Mouse (Mus musculus): ENCODE data around the gene Fam198b. TPM values are rescaled to one million over a fixed set of nuclear protein-coding genes. Genes with fewer than 3 reads are reported as not detected.

Gene Fam198b
- polyA plus RNA-seq, 1 experiment from 2014 or later, result 31.0 TPM

DNA sequence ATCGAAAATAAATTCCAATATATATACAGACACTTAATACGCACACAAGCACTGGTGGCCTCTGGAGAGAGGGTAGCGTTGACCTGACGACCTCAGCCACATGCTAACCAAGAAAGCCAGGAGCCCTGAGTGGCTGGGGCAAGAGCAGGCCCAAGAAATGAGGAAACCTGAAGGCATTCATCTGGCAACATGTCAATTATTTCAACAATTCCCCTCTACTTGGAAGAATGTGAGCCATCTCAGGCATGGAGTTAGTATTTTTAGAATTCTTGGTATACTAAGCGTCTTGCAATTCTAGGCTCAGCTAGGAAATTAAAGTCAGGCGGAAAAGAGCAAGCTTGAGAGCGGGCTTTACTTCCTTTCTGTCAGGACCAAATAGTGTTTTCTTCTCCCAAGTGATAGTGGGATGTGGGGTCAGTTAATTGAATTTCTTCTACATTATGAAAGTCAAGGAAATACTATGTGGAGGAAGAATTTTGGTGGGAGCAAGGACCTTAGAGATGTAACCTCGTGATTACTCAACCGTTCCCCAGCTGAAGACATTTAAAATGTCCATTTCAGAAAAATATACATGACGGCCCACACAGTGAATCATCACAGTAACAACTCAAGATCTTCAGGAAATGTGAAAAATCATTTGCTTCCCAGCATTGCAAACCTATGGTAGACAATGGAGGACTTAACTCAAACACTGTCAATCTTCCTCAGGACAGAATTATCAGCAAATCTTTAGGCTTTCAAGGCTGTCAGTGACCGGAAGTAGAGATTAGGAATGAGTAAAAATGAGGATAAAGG, 93.5 kb downstream of the Fam198b start:
- Histone ChIP-seq H3K9me3 (ENCODE audit: control insufficient read depth, low read length) (no peaks in the 10 kb centered on the region), H3K4me3 (ENCODE audit: low read length) (no peak overlapping the region), H3K27me3 (ENCODE audit: control insufficient read depth, insufficient read depth, low read depth, low read length) (no peaks in the 10 kb centered on the region), H3K4me2 (ENCODE audit: low read depth, low read length) (no peak overlapping the region), H3K9ac (ENCODE audit: low read length) (no peak overlapping the region), H3K4me1 (replicated peaks; ENCODE audit: control insufficient read depth, insufficient read depth, low read length) (peaks cover 18% of the 10 kb centered on the region), H3K27ac (ENCODE audit: low read length) (peak overlapping the region; percentile 15), H3K36me3 (ENCODE audit: control insufficient read depth, insufficient read depth, low read length) (no peaks in the 10 kb centered on the region)
- ATAC-seq (ENCODE audit: low read depth), result peak; percentile 73
- WGBS, result 41% methylated on average over 11 of the region's 11 CpGs

DNA sequence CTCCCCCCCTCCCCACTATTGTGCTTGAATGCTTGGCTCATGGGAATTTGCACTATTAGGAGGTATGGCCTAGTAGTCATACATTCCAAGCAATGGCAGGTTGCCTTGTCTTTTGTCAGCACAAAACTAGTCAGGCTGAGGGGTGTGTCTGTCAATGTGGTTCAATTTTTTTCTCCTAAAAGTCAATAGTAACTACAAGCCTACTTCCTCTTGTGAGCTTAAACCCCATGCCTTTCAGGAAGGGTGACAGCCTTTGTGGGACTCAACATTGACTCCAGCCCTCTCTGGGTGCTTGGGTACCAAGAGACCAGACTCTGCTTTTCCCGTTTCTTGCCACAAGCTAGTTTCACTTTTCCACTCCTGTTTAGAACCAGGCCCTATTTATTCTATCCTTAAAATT, 96.4 kb downstream of the Fam198b start:
- no peak overlapping the region for H3K4me2 ChIP-seq (ENCODE audit: low read depth, low read length)
- no peak overlapping the region for H3K9ac ChIP-seq (ENCODE audit: low read length)
- 88% methylated on average over 1 of the region's 1 CpGs for WGBS
- H3K27ac ChIP-seq (ENCODE audit: low read length), result no peak overlapping the region
- ATAC-seq (ENCODE audit: low read depth), result no peak
- peaks cover 15% of the 10 kb centered on the region for H3K4me1 ChIP-seq (replicated peaks; ENCODE audit: control insufficient read depth, insufficient read depth, low read length)
- H3K9me3 ChIP-seq (ENCODE audit: control insufficient read depth, low read length), result no peaks in the 10 kb centered on the region
- no peaks in the 10 kb centered on the region for H3K36me3 ChIP-seq (ENCODE audit: control insufficient read depth, insufficient read depth, low read length)
- no peaks in the 10 kb centered on the region for H3K27me3 ChIP-seq (ENCODE audit: control insufficient read depth, insufficient read depth, low read depth, low read length)
- H3K4me3 ChIP-seq (ENCODE audit: low read length), result no peak overlapping the region

DNA sequence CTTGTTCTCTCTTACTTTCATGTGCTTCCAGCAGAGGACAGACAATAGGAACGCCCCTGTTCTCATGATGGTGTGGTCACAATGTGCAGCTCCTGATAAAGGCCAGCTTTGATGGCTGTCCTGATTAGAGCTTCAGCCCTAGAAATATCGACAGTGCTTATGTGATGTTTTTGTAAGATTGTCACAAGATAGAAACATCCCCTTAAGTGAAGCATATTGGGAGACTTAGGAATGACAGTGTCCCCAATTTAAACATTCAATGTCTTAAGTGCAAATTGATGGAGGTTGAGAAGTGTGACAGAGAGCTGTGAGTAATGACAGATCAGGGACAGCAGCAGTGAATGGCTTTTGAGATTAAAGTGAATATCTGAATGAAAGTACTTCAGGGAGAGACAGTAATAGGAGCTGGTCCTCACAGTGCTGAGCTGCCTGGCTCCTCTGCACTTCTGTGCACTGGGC, 99.7 kb downstream of the Fam198b start:
- Histone ChIP-seq H3K9ac (ENCODE audit: low read length) (no peak overlapping the region), H3K4me2 (ENCODE audit: low read depth, low read length) (no peak overlapping the region), H3K27me3 (ENCODE audit: control insufficient read depth, insufficient read depth, low read depth, low read length) (no peaks in the 10 kb centered on the region), H3K27ac (ENCODE audit: low read length) (no peak overlapping the region), H3K4me3 (ENCODE audit: low read length) (no peak overlapping the region), H3K36me3 (ENCODE audit: control insufficient read depth, insufficient read depth, low read length) (no peaks in the 10 kb centered on the region), H3K4me1 (replicated peaks; ENCODE audit: control insufficient read depth, insufficient read depth, low read length) (no peaks in the 10 kb centered on the region), H3K9me3 (ENCODE audit: control insufficient read depth, low read length) (no peaks in the 10 kb centered on the region)
- 40% methylated on average over 2 of the region's 2 CpGs for WGBS
- no peak for ATAC-seq (ENCODE audit: low read depth)

DNA sequence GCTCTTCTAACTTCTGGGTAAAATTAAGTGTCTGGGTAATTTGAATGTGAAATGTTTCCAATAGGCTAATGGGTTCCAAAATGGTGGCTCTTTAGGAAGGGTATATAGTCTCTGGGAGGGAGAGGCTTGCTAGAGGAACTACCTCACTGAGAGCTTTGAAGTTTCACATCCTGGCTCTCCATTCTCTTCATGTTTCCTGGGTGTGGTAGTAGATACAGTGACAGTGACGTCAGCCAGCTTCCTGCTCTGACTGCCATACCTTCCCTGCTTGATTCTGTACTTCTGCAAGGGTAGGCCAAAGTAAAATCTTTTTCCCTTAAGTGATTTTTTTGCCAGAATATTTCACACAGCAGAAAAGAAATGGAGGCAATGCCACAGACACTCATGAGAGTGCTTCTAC, 100.2 kb downstream of the Fam198b start:
- no peak overlapping the region for H3K27ac ChIP-seq (ENCODE audit: low read length)
- peaks cover 4% of the 10 kb centered on the region for H3K4me1 ChIP-seq (replicated peaks; ENCODE audit: control insufficient read depth, insufficient read depth, low read length)
- H3K36me3 ChIP-seq (ENCODE audit: control insufficient read depth, insufficient read depth, low read length), result no peaks in the 10 kb centered on the region
- no peak overlapping the region for H3K4me2 ChIP-seq (ENCODE audit: low read depth, low read length)
- no peaks in the 10 kb centered on the region for H3K9me3 ChIP-seq (ENCODE audit: control insufficient read depth, low read length)
- 29% methylated on average over 1 of the region's 1 CpGs for WGBS
- H3K4me3 ChIP-seq (ENCODE audit: low read length), result no peak overlapping the region
- no peak overlapping the region for H3K9ac ChIP-seq (ENCODE audit: low read length)
- peak; percentile 59; the same call in 1 of the 2 replicates for ATAC-seq (ENCODE audit: low read depth)
- no peaks in the 10 kb centered on the region for H3K27me3 ChIP-seq (ENCODE audit: control insufficient read depth, insufficient read depth, low read depth, low read length)

DNA sequence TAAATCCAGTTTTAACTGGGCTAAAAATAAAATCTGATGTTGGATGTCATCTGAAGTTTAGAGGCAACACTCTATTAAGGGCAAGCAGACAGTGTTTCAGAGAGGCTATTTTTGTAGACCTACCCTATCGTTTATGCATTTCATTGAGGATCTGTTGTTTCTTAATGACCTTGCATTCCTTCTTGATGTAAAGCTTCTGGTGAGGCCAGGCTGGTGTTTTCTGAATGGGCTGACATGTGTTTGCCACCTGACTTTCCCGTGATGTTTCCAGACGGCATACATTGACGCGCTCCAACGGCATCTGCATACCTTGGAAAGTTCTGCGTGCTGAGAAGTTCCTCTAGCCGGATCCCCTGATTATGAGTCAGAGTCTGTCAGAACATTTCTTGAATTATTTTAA, 104.9 kb downstream of the Fam198b start:
- H3K9ac ChIP-seq (ENCODE audit: low read length), result no peak overlapping the region
- H3K4me3 ChIP-seq (ENCODE audit: low read length), result no peak overlapping the region
- H3K27me3 ChIP-seq (ENCODE audit: control insufficient read depth, insufficient read depth, low read depth, low read length), result no peaks in the 10 kb centered on the region
- 57% methylated on average over 8 of the region's 8 CpGs for WGBS
- no peak overlapping the region for H3K4me2 ChIP-seq (ENCODE audit: low read depth, low read length)
- H3K9me3 ChIP-seq (ENCODE audit: control insufficient read depth, low read length), result no peaks in the 10 kb centered on the region
- 0 out of 2 replicates have a peak, but pooled peaks have one; percentile 41 for ATAC-seq (ENCODE audit: low read depth)
- H3K4me1 ChIP-seq (replicated peaks; ENCODE audit: control insufficient read depth, insufficient read depth, low read length), result peaks cover 14% of the 10 kb centered on the region
- H3K36me3 ChIP-seq (ENCODE audit: control insufficient read depth, insufficient read depth, low read length), result no peaks in the 10 kb centered on the region
- H3K27ac ChIP-seq (ENCODE audit: low read length), result peak overlapping the region; percentile 13; the same call in 1 of the 2 replicates

DNA sequence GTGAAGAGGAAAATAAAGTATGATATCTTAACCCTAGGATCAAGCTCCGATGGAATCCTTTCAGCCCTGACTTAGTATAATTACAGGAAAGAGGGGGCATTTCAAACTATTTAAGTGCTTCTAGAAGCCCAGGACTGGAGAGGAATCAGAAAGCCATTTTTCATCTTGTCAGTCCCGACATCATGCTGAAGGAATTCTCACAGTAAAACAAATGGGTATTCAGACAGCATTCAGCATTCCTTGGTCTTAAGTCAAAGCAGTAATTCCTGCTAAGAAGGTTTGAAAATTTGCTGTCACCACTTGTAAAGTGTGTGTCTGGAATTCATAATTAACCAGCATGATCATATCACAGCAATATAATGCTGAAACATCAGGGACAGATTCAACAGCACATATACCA, 105.6 kb downstream of the Fam198b start:
- WGBS, result 23% methylated on average over 2 of the region's 2 CpGs
- Histone ChIP-seq H3K27me3 (ENCODE audit: control insufficient read depth, insufficient read depth, low read depth, low read length) (no peaks in the 10 kb centered on the region), H3K27ac (ENCODE audit: low read length) (no peak overlapping the region), H3K4me1 (replicated peaks; ENCODE audit: control insufficient read depth, insufficient read depth, low read length) (peaks cover 16% of the 10 kb centered on the region), H3K36me3 (ENCODE audit: control insufficient read depth, insufficient read depth, low read length) (no peaks in the 10 kb centered on the region), H3K9ac (ENCODE audit: low read length) (no peak overlapping the region), H3K4me3 (ENCODE audit: low read length) (no peak overlapping the region), H3K4me2 (ENCODE audit: low read depth, low read length) (no peak overlapping the region), H3K9me3 (ENCODE audit: control insufficient read depth, low read length) (no peaks in the 10 kb centered on the region)
- peak; percentile 15; the same call in 1 of the 2 replicates for ATAC-seq (ENCODE audit: low read depth)

DNA sequence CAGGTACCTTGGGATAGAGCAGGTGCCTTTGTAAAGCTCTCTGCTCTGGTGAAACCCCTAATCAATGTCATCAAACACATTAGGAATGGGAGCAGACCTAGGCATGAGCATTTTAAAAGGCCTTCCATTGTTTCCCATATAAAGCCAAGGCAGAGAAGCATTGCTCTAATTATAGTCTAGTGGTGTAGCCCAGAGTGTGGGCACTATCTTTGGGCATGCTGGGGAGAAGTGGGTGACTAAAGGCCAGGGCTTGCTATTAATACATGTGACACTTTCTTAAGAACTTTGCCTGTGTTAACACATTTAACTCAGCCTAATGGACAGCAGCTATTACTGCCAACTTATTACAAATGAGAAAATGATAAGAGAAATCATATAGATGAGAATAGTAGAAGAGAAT, 106.1 kb downstream of the Fam198b start:
- no peak overlapping the region for H3K27ac ChIP-seq (ENCODE audit: low read length)
- H3K4me2 ChIP-seq (ENCODE audit: low read depth, low read length), result no peak overlapping the region
- no peak for ATAC-seq (ENCODE audit: low read depth)

DNA sequence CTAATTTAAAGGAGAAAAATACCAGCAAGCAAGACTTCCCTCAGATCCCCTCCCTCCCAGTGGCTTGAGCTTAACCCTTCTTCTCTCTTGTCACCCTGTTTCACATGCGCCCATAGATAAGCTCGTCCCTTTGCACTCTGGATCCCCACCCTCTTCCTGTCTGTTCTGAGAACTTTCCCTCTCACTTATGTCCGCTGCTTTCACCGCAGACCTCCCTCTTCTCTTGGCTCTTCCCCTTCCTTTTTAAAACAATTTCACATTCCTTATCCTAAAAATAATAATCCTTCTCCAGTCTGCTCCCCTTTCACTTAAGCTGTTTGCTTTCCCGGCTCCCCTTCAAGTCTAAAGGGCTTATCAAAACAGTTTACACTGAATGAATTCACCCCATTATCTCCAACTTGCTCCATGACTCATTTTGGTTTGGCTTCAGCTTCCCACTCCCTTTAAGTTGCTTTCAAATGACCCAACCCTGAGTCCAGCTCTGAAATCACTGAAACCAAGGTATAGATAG, 109.8 kb downstream of the Fam198b start:
- Histone ChIP-seq H3K4me3 (ENCODE audit: low read length) (no peak overlapping the region), H3K9me3 (ENCODE audit: control insufficient read depth, low read length) (no peaks in the 10 kb centered on the region), H3K9ac (ENCODE audit: low read length) (no peak overlapping the region), H3K27me3 (ENCODE audit: control insufficient read depth, insufficient read depth, low read depth, low read length) (no peaks in the 10 kb centered on the region), H3K4me1 (replicated peaks; ENCODE audit: control insufficient read depth, insufficient read depth, low read length) (peaks cover 16% of the 10 kb centered on the region), H3K36me3 (ENCODE audit: control insufficient read depth, insufficient read depth, low read length) (no peaks in the 10 kb centered on the region), H3K27ac (ENCODE audit: low read length) (peak overlapping the region; percentile 29; the same call in 1 of the 2 replicates), H3K4me2 (ENCODE audit: low read depth, low read length) (no peak overlapping the region)
- ATAC-seq (ENCODE audit: low read depth), result peak; percentile 54; the same call in 1 of the 2 replicates
- 9% methylated on average over 5 of the region's 5 CpGs for WGBS

More for the DNA sequence above, 106.1 kb downstream of the Fam198b start:
- H3K9me3 ChIP-seq (ENCODE audit: control insufficient read depth, low read length), result no peaks in the 10 kb centered on the region
- no peaks in the 10 kb centered on the region for H3K27me3 ChIP-seq (ENCODE audit: control insufficient read depth, insufficient read depth, low read depth, low read length)
- H3K9ac ChIP-seq (ENCODE audit: low read length), result no peak overlapping the region
- H3K4me1 ChIP-seq (replicated peaks; ENCODE audit: control insufficient read depth, insufficient read depth, low read length), result peaks cover 16% of the 10 kb centered on the region
- H3K4me3 ChIP-seq (ENCODE audit: low read length), result no peak overlapping the region
- no peaks in the 10 kb centered on the region for H3K36me3 ChIP-seq (ENCODE audit: control insufficient read depth, insufficient read depth, low read length)

DNA sequence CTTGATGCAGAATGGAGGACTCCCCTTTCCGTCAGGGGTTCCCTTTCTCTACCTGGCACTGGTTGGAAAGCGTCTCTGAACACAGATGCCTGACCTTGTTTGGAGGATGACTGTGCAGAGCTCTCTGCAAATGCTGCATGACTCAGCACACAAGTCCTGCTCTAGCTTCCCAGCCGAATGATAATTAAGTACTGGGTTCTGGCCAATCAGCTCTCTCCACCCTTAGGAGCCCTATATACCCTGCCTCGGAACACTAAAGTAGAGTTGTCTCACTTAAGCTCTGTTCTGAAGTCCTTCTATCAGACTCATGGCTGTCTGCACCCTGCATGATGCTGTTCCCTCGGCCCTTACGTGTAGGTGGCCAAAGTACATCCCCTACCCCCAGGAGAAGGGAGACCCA, 111.4 kb downstream of the Fam198b start:
- Histone ChIP-seq H3K4me3 (ENCODE audit: low read length) (no peak overlapping the region), H3K27me3 (ENCODE audit: control insufficient read depth, insufficient read depth, low read depth, low read length) (no peaks in the 10 kb centered on the region), H3K36me3 (ENCODE audit: control insufficient read depth, insufficient read depth, low read length) (no peaks in the 10 kb centered on the region), H3K9me3 (ENCODE audit: control insufficient read depth, low read length) (no peaks in the 10 kb centered on the region), H3K27ac (ENCODE audit: low read length) (no peak overlapping the region), H3K4me1 (replicated peaks; ENCODE audit: control insufficient read depth, insufficient read depth, low read length) (peaks cover 9% of the 10 kb centered on the region), H3K4me2 (ENCODE audit: low read depth, low read length) (no peak overlapping the region), H3K9ac (ENCODE audit: low read length) (no peak overlapping the region)
- 69% methylated on average over 6 of the region's 6 CpGs for WGBS
- no peak for ATAC-seq (ENCODE audit: low read depth)
